Mouse (Mus musculus) cerebellum, adult 11 months (tissue): Measurements from ENCODE around the gene Ncoa4.

Source experiments
- DNase-seq: peaks from one replicate; pipeline ENCODE4 v3.0.0; 2022

The Ncoa4 gene

GRCm38 (mm10) chr14:32201791-32202451 lies 42.3 kb downstream of the Ncoa4 start, which contains the start of the genes Timm23 and Parg:
Gene Timm23, minus strand, starts transcription at chr14:32201898.
Gene Parg, plus strand, starts transcription at chr14:32201949.
- peak; percentile 78 for DNase-seq

GRCm38 (mm10) chr14:32226601-32227000 lies 66.9 kb downstream of the Ncoa4 start:
- no peak for DNase-seq

- DNase-seq = peak; percentile 39
Measured at GRCm38 (mm10) chr14:32228996-32229395, 69.3 kb downstream of the Ncoa4 start.
